Mouse (Mus musculus) urinary bladder, postnatal 25 days (tissue): ENCODE results near the gene Psmd14.

Source experiments
- DNase-seq: peaks from one replicate; pipeline ENCODE4 v3.0.0; 2022; ENCODE audit warnings: low spot score

Gene Psmd14

GRCm38 (mm10) chr2:61813106-61813505 is 101.6 kb downstream of the Psmd14 start:
- no peak for DNase-seq

- no peak for DNase-seq
These were observed 102.0 kb downstream of the Psmd14 start for GRCm38 (mm10) chr2:61813521-61813920.

DNA sequence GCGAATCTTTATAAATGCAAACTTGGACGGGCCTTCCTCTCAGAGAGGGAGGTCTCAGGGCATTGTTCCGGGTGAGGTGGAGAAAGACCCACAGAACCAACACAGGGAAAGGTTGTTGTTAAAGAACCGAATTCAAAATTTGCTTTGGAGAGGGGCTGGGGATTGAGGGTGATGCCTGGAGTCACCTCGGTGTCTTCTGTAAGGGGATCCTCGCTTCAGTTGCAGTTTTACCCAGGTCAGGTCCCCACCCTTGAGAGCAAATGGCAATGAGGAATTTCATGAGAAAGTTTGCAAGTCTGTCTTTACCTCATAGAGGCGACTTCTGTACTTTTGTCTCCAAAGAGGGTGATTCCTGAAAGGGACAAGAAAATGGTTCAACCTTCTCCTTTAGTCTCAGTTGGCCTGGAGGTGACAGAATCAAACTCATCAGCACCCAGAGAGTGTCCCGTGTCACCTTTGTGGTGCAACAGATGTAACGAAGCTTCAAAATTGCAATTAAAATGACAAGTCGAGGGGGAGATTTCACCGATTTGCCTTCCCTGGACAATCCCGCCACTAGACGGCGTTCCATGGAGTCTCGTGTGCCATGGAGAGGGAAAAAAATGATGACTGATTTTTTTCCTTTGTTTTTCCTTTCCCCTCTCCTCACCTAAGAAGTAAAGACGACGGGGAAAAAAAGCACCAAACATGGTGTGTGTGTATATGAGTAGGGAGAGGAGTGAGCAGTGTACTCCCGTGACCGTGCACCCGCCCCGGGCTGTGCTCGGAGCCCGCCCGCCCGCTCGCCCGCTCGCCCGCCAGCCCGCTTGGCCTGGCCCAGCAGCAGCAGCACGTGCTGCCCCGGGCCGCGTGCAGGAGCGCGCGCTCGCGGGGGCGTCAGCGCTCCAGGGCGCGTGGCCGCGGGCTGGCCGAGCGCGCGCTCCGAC is 103.3 kb downstream of the Psmd14 start:
- DNase-seq: no peak

GRCm38 (mm10) chr2:61815583-61816313 is 104.3 kb downstream of the Psmd14 start:
- DNase-seq: no peak

DNA sequence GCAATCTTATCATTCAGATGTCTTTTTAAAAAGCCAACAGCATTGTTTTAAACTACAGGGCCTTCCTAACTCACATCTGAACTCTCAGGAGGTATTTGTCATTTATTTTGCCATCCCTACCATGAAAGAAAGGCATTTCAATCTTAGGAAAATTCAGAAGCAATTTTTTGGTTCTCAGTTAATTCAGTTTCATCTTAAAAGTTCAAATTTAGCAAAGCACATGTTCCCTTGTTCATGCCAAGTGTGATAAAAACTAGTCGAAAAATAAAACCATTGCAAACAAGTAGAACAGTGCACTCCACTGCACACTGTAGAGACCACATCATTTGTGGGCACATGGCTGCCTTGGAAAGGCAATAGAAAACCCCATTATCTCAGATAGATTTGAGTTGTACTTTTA is 106.7 kb downstream of the Psmd14 start:
- DNase-seq: no peak

GRCm38 (mm10) chr2:61820203-61820602 is 108.7 kb downstream of the Psmd14 start:
- no peak for DNase-seq

DNA sequence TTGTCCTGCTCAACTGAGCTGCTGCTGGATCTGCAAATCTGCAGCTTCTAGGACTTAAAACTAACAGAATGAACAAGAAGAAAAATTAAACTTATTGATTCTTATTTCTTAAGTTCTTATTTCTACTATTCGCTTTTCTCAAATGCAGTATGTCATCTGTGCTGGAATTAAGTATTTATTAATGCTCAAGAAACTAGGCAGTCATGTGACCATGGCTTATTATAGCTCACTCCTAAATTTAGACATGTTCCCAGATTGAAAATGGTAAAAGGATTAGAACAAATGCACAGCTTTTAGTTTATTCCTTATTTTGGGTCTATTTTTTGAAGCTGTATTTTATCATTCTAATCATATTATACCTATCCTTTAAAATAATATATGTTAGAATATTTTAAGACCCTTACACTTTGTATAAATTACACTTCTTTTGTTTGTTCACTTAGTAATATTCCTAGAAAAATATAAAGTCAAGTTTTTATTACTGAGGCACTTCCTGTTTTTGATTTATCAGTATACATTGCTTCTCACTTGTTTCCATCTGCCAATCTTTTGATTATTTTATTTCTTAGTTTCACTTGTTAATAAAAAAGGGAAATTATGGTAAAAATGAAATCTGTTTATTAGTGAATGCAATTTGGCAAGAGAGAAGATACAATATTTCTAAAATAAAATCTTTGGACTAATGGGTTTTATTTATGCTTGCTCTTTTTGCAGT is 112.1 kb downstream of the Psmd14 start:
- no peak for DNase-seq

DNA sequence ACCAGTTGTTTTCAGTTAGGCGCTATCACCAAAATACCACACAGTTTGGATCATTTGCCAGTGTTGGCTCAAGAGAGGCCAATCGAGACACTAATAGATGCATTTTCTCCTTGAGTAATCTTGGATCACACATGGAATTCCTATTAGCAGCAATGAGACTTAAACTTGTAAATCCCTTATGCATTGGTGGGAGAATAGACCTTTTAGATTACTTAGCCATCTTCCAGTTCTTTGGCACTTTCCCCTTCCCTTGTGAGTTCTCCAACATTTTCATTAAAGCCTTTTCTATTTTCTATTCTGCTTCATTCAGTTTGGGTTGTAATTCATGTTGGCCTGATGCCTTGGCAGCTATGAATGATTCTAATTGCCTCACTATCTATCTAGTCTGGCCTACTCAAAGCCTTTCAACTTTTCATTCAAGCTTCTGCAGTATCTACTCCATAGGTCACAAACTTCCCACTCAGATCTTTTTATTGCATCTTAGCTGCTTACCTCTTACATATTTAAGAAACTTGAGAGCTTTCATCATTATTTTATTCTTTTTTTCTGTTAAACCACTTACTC is 125.8 kb downstream of the Psmd14 start:
- no peak for DNase-seq
